Mouse (Mus musculus): ENCODE measurements at regions not wholly inside any gene's neighbourhood (a gene's known extent, or its start where the extent isn't known, plus 50 kb on each side); places are given as distances from the start of the nearest gene placed in this dataset.

- Histone ChIP-seq H3K36me3 (ENCODE audit: insufficient read depth) (no peaks in the 10 kb centered on the region), H3K9ac (no peak overlapping the region), H3K4me3 (ENCODE audit: low read depth, low read length) (no peak overlapping the region), H3K27me3 (ENCODE audit: insufficient read depth, low read length) (no peaks in the 10 kb centered on the region), H3K27ac (ENCODE audit: low read depth) (no peak overlapping the region), H3K9me3 (ENCODE audit: low read depth, low read length) (no peaks in the 10 kb centered on the region), H3K4me1 (ENCODE audit: insufficient read depth) (no peaks in the 10 kb centered on the region), H3K4me2 (no peak overlapping the region)
- WGBS: 88% methylated on average over 4 of the region's 4 CpGs
- DNase-seq (no peak), ATAC-seq (ENCODE audit: insufficient read depth) (no peak)
- TF ChIP-seq CTCF (IDR thresholded peaks at IDR 0.05; ENCODE audit: low read depth): no peak
Measured at GRCm38 (mm10) chr10:117490851-117491595, 111.2 kb upstream of the Cpsf6 start.

GRCm38 (mm10) chr10:117483091-117483600 is 103.3 kb upstream of the Cpsf6 start:
- no peak overlapping the region for H3K4me3 ChIP-seq (ENCODE audit: low read depth, low read length)
- 87% methylated on average over 4 of the region's 4 CpGs for WGBS
- ATAC-seq (ENCODE audit: insufficient read depth): no peak

GRCm38 (mm10) chr10:117482361-117482760 is 102.5 kb upstream of the Cpsf6 start:
- no peak overlapping the region for H3K9ac ChIP-seq
- no peaks in the 10 kb centered on the region for H3K36me3 ChIP-seq (ENCODE audit: insufficient read depth)
- no peak for TF ChIP-seq CTCF (IDR thresholded peaks at IDR 0.05; ENCODE audit: low read depth)

More at GRCm38 (mm10) chr10:117483091-117483600, 103.3 kb upstream of the Cpsf6 start:
- no peak overlapping the region for H3K4me2 ChIP-seq
- no peaks in the 10 kb centered on the region for H3K27me3 ChIP-seq (ENCODE audit: insufficient read depth, low read length)
- no peak for TF ChIP-seq CTCF (IDR thresholded peaks at IDR 0.05; ENCODE audit: low read depth)
- no peaks in the 10 kb centered on the region for H3K4me1 ChIP-seq (ENCODE audit: insufficient read depth)
- DNase-seq: no peak
- no peak overlapping the region for H3K9ac ChIP-seq
- H3K27ac ChIP-seq (ENCODE audit: low read depth): no peak overlapping the region
- no peaks in the 10 kb centered on the region for H3K36me3 ChIP-seq (ENCODE audit: insufficient read depth)
- H3K9me3 ChIP-seq (ENCODE audit: low read depth, low read length): no peaks in the 10 kb centered on the region

GRCm38 (mm10) chr10:117481341-117481990 is 101.7 kb upstream of the Cpsf6 start:
- ATAC-seq (ENCODE audit: insufficient read depth) (no peak), DNase-seq (no peak)
- Histone ChIP-seq H3K9me3 (ENCODE audit: low read depth, low read length) (no peaks in the 10 kb centered on the region), H3K27me3 (ENCODE audit: insufficient read depth, low read length) (no peaks in the 10 kb centered on the region), H3K27ac (ENCODE audit: low read depth) (no peak overlapping the region), H3K4me2 (no peak overlapping the region), H3K36me3 (ENCODE audit: insufficient read depth) (no peaks in the 10 kb centered on the region), H3K4me3 (ENCODE audit: low read depth, low read length) (no peak overlapping the region), H3K9ac (no peak overlapping the region), H3K4me1 (ENCODE audit: insufficient read depth) (no peaks in the 10 kb centered on the region)
- TF ChIP-seq CTCF (IDR thresholded peaks at IDR 0.05; ENCODE audit: low read depth): no peak
- WGBS: 70% methylated on average over 5 of the region's 5 CpGs

More at GRCm38 (mm10) chr10:117482361-117482760, 102.5 kb upstream of the Cpsf6 start:
- 82% methylated on average over 3 of the region's 3 CpGs for WGBS
- ATAC-seq (ENCODE audit: insufficient read depth) (no peak), DNase-seq (no peak)
- H3K4me1 ChIP-seq (ENCODE audit: insufficient read depth): no peaks in the 10 kb centered on the region
- H3K27ac ChIP-seq (ENCODE audit: low read depth): no peak overlapping the region
- no peaks in the 10 kb centered on the region for H3K27me3 ChIP-seq (ENCODE audit: insufficient read depth, low read length)
- no peak overlapping the region for H3K4me3 ChIP-seq (ENCODE audit: low read depth, low read length)
- no peaks in the 10 kb centered on the region for H3K9me3 ChIP-seq (ENCODE audit: low read depth, low read length)
- H3K4me2 ChIP-seq: no peak overlapping the region

GRCm38 (mm10) chr10:117480456-117480850 is 100.6 kb upstream of the Cpsf6 start:
- 80% methylated on average over 5 of the region's 5 CpGs for WGBS
- Histone ChIP-seq H3K27me3 (ENCODE audit: insufficient read depth, low read length) (no peaks in the 10 kb centered on the region), H3K36me3 (ENCODE audit: insufficient read depth) (no peaks in the 10 kb centered on the region), H3K4me3 (ENCODE audit: low read depth, low read length) (no peak overlapping the region), H3K4me1 (ENCODE audit: insufficient read depth) (no peaks in the 10 kb centered on the region), H3K9me3 (ENCODE audit: low read depth, low read length) (no peaks in the 10 kb centered on the region), H3K27ac (ENCODE audit: low read depth) (no peak overlapping the region), H3K4me2 (no peak overlapping the region), H3K9ac (no peak overlapping the region)
- DNase-seq (no peak), ATAC-seq (ENCODE audit: insufficient read depth) (no peak)
- no peak for TF ChIP-seq CTCF (IDR thresholded peaks at IDR 0.05; ENCODE audit: low read depth)

GRCm38 (mm10) chr10:117479721-117480455 is 100.1 kb upstream of the Cpsf6 start:
- no peak for TF ChIP-seq CTCF (IDR thresholded peaks at IDR 0.05; ENCODE audit: low read depth)
- Histone ChIP-seq H3K4me2 (no peak overlapping the region), H3K27ac (ENCODE audit: low read depth) (no peak overlapping the region), H3K36me3 (ENCODE audit: insufficient read depth) (no peaks in the 10 kb centered on the region), H3K27me3 (ENCODE audit: insufficient read depth, low read length) (no peaks in the 10 kb centered on the region), H3K4me1 (ENCODE audit: insufficient read depth) (no peaks in the 10 kb centered on the region), H3K9me3 (ENCODE audit: low read depth, low read length) (no peaks in the 10 kb centered on the region), H3K9ac (no peak overlapping the region), H3K4me3 (ENCODE audit: low read depth, low read length) (no peak overlapping the region)
- WGBS: 84% methylated on average over 12 of the region's 12 CpGs
- ATAC-seq (ENCODE audit: insufficient read depth) (no peak), DNase-seq (no peak)

GRCm38 (mm10) chr10:117478931-117479280 is 99.1 kb upstream of the Cpsf6 start:
- Histone ChIP-seq H3K36me3 (ENCODE audit: insufficient read depth) (no peaks in the 10 kb centered on the region), H3K4me2 (no peak overlapping the region), H3K9ac (no peak overlapping the region), H3K27me3 (ENCODE audit: insufficient read depth, low read length) (no peaks in the 10 kb centered on the region), H3K9me3 (ENCODE audit: low read depth, low read length) (no peaks in the 10 kb centered on the region), H3K4me3 (ENCODE audit: low read depth, low read length) (no peak overlapping the region), H3K27ac (ENCODE audit: low read depth) (no peak overlapping the region), H3K4me1 (ENCODE audit: insufficient read depth) (no peaks in the 10 kb centered on the region)
- no peak for TF ChIP-seq CTCF (IDR thresholded peaks at IDR 0.05; ENCODE audit: low read depth)
- no peak for DNase-seq
- ATAC-seq (ENCODE audit: insufficient read depth): no peak
- WGBS: 62% methylated on average over 4 of the region's 4 CpGs

Measured in lung, embryonic 14.5 days (tissue).